Mouse (Mus musculus) testis, adult 2 months (tissue): Measurements from ENCODE around the gene Trio. TPM values are rescaled to one million over a fixed set of nuclear protein-coding genes. Genes with fewer than 3 reads are reported as not detected.

ENCODE experiments used
- H3K27ac ChIP-seq: fragments of 200-500 bp; 2 replicates; pipeline ENCODE4 v1.5.1; 2012; ENCODE audit warnings: low read depth, low read length; ENCODE audit not compliant: control insufficient read depth, insufficient read depth
- H3K27me3 ChIP-seq: fragments of 200-500 bp; 2 replicates; pipeline ENCODE4 v1.6.1; 2012; ENCODE audit warnings: mild to moderate bottlenecking, low read length, moderate library complexity; ENCODE audit not compliant: control insufficient read depth, insufficient read depth
- H3K36me3 ChIP-seq: fragments of 200-500 bp; 2 replicates; pipeline ENCODE4 v1.6.1; 2012; ENCODE audit warnings: mild to moderate bottlenecking, low read length; ENCODE audit not compliant: control insufficient read depth, insufficient read depth
- H3K4me1 ChIP-seq: fragments of 200-500 bp; 2 replicates; pipeline ENCODE4 v1.6.1; 2012; ENCODE audit warnings: low read length; ENCODE audit not compliant: control insufficient read depth, insufficient read depth
- H3K4me3 ChIP-seq: fragments of 200-500 bp; 2 replicates; pipeline ENCODE4 v1.5.1; 2012; ENCODE audit warnings: low read depth, mild to moderate bottlenecking, low read length, moderate library complexity, mixed read lengths; ENCODE audit not compliant: control insufficient read depth
- CTCF ChIP-seq: fragments of 200-500 bp; IDR thresholded peaks from 2 replicates; pipeline ENCODE4 v1.5.1; 2012; ENCODE audit warnings: low read depth, mild to moderate bottlenecking, inconsistent platforms, low read length, moderate library complexity; ENCODE audit not compliant: control insufficient read depth, insufficient read depth, insufficient replicate concordance
- POLR2A ChIP-seq: fragments of 200-500 bp; IDR thresholded peaks from 2 replicates; pipeline ENCODE4 v1.6.1; 2012; ENCODE audit warnings: low read depth, mild to moderate bottlenecking, inconsistent platforms, low read length, moderate library complexity; ENCODE audit not compliant: control insufficient read depth
- polyA plus RNA-seq: library from polyadenylated mRNA; depleted of rRNA; stranded (reverse); fragments of >200 nt; gene quantifications from 2 replicates; pipeline ENCODE4 v1.2.3, GENCODE M21; 2012

Gene Trio
- polyA plus RNA-seq, 1 experiment, result 18.8 TPM

- Histone ChIP-seq H3K36me3 (no peaks in the 10 kb centered on the region), H3K4me1 (peaks cover 17% of the 10 kb centered on the region), H3K27me3 (no peaks in the 10 kb centered on the region; the same call in 1 of the 2 replicates), H3K27ac (no peak overlapping the region), H3K4me3 (no peak overlapping the region)
- TF ChIP-seq CTCF (no peak), POLR2A (no peak)
These were observed 3.9 kb downstream of the Trio start for GRCm38 (mm10) chr15:28021591-28022209.

GRCm38 (mm10) chr15:28019393-28020070 is 6.1 kb downstream of the Trio start:
- H3K36me3 ChIP-seq, result no peaks in the 10 kb centered on the region
- H3K27ac ChIP-seq, result no peak overlapping the region
- peaks cover 7% of the 10 kb centered on the region for H3K4me1 ChIP-seq
- no peak for TF ChIP-seq CTCF
- TF ChIP-seq POLR2A, result no peak
- no peak overlapping the region for H3K4me3 ChIP-seq
- no peaks in the 10 kb centered on the region; the same call in 1 of the 2 replicates for H3K27me3 ChIP-seq

- Histone ChIP-seq H3K27ac (no peak overlapping the region), H3K36me3 (no peaks in the 10 kb centered on the region), H3K27me3 (no peaks in the 10 kb centered on the region), H3K4me1 (peaks cover 2% of the 10 kb centered on the region; the same call in 1 of the 2 replicates), H3K4me3 (no peak overlapping the region)
- TF ChIP-seq POLR2A, result no peak
- TF ChIP-seq CTCF, result no peak
These were observed 18.1 kb downstream of the Trio start for GRCm38 (mm10) chr15:28007516-28007915.

- Histone ChIP-seq H3K36me3 (no peaks in the 10 kb centered on the region), H3K27ac (no peak overlapping the region), H3K4me3 (no peak overlapping the region), H3K4me1 (no peaks in the 10 kb centered on the region), H3K27me3 (no peaks in the 10 kb centered on the region)
- TF ChIP-seq CTCF (no peak), POLR2A (no peak)
These were observed 21.4 kb downstream of the Trio start for GRCm38 (mm10) chr15:28004192-28004767.

- Histone ChIP-seq H3K27me3 (no peaks in the 10 kb centered on the region), H3K4me1 (no peaks in the 10 kb centered on the region), H3K4me3 (no peak overlapping the region), H3K36me3 (no peaks in the 10 kb centered on the region), H3K27ac (no peak overlapping the region)
- TF ChIP-seq CTCF, result no peak
- no peak for TF ChIP-seq POLR2A
These were observed 23.1 kb downstream of the Trio start for GRCm38 (mm10) chr15:28002515-28002914.

GRCm38 (mm10) chr15:28001299-28001698 is 24.3 kb downstream of the Trio start:
- Histone ChIP-seq H3K4me1 (no peaks in the 10 kb centered on the region), H3K27me3 (no peaks in the 10 kb centered on the region)

GRCm38 (mm10) chr15:27998621-27999359 is 26.9 kb downstream of the Trio start:
- Histone ChIP-seq H3K27ac (no peak overlapping the region), H3K27me3 (no peaks in the 10 kb centered on the region), H3K4me1 (no peaks in the 10 kb centered on the region), H3K36me3 (no peaks in the 10 kb centered on the region), H3K4me3 (no peak overlapping the region)
- TF ChIP-seq CTCF (no peak), POLR2A (no peak)

More at GRCm38 (mm10) chr15:28001299-28001698, 24.3 kb downstream of the Trio start:
- Histone ChIP-seq H3K27ac (no peak overlapping the region), H3K36me3 (no peaks in the 10 kb centered on the region), H3K4me3 (no peak overlapping the region)
- TF ChIP-seq CTCF (no peak), POLR2A (no peak)
